Mouse (Mus musculus): ENCODE results near the gene Inca1.

Gene Inca1

DNA sequence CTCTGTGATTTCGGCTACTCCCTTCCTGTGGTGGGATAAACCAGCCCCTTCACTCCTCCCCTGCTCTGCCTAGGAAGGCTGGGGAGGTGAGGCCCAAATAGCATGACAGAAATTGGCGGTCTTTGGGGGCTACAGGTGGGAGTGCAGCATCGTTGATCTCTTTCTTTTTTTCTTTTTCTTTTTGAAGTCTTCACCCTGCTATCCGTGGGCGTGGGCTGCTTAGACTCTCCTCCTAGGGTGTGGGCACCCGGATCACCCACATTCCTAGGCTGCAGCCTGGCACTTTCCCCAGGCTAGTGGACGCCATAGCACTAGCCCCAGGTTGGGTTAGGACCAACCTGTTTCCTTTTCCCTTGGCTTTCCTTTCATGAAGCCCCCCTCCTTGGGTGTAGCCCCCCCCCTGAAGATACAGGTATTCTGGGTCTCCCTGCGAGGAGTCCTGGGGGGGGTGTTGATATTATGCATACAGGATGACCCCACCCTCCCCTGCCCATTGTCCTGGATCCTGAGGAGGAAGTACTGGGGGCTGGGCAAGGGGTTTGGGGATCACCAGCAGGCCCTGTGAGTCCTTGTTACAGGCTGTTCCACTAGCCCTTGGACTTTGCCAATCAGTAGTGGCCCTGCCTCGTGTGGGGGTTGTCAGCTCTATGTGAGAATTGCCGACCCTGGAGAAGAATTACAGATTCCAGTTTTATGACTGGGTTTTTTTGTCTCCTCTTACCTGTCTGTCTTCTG, 1.4 kb upstream of the Inca1 start:
- DNase-seq: no peak

DNA sequence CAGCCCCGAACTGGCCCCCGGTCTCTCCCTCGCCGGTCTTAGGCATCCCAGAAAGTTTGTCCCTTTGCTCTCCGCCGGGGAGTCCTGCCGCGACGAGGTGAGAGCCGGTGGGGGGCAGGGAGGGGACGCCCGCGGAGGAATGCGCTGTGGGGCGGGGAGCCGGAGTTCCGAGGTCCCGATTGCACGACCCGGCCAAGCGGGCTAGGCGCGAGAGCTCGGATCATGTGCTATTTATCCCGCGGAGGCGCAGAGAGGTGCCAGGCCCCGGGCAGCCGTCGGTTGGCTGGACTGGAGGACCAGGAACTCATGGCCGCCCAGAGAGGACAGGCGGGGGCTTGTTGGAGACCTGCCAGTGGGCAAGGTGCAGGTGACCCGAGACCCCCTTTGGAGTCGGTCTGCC, 658 bp upstream of the Inca1 start:
- DNase-seq: peak; percentile 55 to 72

DNA sequence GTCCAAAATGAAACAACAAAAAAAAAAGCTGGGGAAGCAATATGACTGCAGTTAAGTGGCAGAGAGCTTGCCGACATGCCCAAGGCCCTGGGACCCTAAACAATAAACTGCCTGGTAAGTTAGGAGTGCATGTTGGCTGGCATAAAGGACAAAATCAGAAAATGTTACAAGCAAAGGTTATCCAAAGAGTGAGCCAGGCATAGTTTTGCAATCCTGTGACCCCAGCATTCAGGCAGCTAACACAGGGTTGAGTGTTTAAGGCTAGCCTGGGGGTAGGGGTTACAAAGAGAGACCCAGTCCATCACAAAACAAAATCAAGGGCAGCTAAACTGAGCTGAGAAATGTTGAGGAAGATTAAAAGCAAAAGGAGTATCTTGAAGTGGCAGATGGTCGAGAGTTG, 904 bp downstream of the Inca1 start:
- no peak for DNase-seq

DNA sequence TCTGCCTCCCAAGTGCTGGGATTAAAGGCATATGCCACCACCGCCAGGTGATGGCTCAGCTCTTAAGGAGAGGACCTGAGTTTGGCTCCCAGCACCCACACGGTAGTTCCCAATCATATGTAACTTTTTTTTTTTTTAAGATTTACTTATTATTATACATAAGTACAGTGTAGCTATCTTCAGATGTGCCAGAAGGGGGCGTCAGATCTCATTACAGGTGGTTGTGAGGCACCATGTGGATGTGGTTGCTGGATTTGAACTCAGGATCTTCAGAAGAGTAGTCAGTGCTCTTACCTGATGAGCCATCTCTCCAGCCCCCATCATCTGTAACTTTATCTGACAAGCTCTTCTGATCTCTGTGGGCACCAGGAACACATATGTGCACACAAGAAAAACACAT, 2.6 kb downstream of the Inca1 start:
- no peak for DNase-seq

DNA sequence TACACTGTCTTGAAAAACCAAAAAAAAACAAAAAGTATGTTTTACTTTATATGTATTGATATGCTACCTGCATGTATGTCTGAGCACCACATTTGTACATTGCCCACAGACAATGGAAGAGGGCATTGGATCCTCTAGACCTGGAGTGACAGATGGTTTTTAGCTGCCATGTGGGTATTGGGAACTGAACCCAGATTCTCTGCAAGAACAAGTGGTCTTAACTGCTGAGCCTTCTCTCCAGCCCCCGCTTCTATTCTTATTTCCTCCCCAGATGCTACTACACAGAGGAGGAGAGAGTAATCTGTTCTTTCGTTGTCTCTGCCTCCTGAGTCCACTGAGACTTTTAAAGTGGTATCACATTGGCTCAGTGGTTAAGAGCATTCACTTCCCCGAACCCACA, 6.5 kb downstream of the Inca1 start:
- DNase-seq: no peak

DNA sequence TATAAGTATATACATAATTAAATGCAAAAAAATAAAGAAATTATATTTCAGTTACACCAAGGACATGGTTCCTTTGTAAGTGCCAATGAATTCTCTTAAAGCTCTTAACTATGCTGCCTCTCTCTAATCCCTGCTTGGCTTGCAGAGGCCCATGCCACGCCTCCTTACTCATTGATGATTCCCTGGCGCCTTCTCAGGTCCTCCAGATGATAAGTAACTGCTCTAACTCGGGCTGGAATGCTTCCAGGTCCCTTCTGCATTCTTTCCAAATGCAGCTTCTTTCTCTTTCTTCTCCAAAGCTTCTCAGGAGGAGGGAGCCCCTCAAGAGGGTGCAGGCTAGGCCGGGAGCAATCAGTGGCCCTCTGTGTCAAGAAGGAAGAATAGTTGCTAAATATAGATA, 10.4 kb downstream of the Inca1 start:
- DNase-seq: no peak

DNA sequence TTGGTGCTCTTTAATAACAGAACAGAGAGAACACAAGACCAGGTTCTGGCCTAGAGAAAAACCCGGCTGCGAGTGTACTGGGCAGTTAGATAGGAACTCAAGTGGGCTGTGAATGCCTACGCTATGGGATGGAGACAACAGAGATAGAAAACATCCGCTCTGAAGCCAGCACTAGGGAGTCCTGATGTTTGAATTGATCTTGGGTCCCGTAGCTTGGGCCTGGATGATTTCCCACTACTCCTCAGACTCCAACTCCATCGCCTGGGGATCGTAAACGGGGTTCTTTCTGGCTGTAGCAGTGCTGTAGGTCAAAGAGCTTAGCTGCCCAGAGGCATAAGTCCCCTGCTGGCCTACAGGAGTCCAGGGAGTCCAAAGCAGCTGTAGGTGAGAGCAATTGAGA, 11.6 kb downstream of the Inca1 start:
- DNase-seq: no peak

DNA sequence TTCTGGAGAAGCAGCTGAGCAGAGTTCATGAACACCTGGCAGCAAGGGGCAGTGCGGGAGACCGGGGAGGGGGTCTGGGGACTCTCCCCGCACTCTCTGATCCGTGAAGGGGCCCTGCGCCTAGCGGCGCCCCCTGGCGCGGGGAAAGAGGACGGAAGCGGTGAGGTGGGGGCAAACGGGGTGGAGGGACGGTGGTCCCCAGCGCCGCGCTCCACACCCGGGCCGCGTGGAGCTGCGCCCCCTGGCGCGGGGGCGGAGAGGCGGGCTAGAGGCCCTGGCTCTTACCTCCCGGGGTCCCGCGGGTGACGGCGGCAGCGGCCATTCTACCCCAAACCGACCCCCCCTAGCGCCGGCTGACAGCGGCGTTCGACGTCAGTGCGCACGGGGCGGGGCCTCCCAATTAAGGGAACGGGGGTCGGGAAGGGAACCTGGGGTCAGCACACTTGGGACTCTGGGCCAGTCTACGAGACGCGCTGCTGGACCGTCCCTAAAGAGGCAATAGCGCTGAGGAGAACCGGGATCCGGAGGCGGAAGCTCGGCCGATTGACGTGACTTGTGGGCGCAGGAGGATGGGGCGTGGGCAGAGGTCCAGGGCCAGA, 12.3 kb downstream of the Inca1 start, which contains the start of gene Camta2:
TSS of gene Camta2 (minus strand) at position 505 of the 599 bp plus-strand sequence.
- DNase-seq: peak; percentile 90 to 91

DNA sequence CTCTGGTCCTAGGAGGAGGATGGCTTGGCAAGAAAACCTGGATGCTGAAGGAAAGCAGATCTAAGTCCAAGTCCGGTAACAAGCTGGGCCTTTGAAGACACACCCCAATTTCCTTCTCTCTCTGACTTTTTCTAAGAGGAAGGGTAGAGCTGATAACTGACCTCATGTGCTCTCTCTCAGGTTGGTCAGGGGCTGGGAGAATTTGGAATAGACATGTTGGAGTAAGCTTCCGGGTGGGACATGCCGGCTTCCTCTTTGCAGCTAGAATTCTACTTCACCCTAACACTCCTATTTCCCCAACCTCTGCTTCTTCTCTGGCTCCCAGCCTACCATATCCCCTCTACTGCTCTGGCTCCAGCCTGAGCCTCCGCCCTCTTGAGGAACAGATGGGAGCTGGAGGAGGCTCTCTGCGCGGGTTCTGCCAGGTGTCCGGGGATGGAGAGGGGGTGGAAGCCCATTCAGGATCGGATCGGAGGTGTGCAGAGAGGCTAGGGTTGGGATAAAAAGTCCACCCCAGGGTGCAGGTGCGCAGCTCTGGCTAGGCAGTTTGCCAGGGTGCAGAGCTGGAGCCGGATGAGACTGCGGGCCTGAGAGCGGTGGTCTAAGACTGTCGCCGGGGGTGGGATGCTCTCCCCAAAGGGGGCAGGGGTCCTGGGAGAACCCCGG, 12.9 kb downstream of the Inca1 start:
- peak; percentile 71 to 78 for DNase-seq

DNA sequence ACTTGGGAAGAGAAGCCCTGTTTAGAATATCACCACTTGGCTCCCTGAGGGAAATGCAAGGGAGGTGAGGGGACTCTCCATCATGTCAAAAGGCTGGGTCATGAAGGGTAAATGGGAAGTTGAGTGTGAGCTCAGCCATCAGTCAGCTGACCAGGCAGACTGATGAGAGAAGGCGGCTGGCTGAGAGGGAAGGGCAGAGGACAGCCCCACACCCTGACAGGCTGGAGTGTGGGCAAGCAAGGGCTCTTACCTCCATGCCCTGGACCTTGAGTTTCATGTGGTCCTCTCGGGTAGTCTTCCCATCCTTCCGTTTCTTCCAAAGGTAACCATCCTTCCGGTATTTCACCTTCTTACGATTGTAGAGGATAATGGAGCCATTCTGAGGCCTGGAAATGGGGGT, 16.3 kb downstream of the Inca1 start:
- no peak for DNase-seq

DNA sequence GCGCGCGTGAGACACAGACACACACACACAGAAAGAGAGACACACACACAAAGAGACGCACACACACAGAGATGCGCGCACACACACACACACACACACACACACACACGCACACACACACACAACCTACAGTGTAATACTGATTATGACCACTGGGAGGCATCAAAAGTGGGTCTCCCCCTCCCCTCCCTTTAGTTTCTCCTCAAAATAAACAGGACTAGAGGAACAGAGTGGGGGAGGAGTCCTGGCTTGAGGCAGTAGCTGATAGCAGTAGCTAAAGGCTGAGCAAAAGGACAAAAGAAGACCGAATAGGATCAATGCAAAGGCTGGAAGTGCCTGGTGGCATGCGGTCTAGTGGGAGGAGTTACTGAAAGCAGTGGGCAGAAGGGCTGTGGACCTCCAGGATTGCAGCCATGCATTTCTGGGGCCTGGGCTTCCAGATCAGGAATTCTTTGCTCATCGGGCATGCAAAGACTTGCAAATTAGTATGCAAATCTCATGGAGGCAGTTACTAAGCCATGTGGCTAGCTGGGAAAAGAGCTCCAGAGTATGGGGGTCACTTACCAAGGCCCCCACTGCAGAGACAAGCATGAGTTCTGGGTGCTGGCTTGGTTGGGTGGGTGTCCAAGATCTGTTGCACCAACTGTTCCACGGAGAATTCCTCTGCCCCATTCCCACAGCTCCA, 17.9 kb downstream of the Inca1 start:
- DNase-seq: no peak

DNA sequence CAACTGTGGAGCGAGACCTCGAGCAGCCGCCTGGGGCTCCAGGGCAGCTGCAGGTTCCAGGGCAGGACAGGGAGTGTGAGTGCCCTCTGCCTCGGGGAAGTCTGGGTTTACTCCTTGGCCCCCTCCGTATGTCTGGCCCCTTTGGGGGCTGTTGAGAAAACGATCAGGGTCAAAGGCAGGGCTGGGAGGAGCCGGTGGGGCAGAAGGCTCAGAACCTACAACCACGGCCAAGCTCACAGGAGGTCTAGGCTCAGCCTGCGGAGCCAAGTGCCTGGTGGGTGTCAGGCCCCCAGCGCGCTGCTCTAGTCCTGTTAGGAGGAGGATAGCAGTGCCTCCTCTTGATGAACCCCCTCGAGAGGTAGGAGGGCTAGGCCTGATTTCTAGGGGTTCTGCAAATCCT, 18.8 kb downstream of the Inca1 start:
- no peak for DNase-seq

DNA sequence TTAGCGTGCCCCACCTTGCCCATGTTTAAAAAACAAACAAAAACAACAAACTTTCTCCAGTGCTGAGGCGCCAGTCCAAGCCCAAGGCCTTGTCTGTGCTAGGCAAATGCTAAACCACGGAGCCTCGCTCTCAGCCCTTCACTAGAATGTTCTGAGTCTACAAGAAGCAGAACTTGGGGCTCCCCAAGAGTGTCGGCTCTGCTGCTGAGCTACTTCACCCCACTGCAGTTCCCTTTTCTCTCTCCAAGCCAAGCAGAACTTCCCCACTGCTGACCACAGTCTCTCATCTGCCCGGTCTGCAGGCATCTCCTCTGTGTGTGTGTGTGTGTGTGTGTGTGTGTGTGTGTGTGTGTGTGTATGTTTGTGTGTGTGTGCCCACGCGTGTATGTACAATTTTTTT, 20.1 kb downstream of the Inca1 start:
- no peak for DNase-seq

DNA sequence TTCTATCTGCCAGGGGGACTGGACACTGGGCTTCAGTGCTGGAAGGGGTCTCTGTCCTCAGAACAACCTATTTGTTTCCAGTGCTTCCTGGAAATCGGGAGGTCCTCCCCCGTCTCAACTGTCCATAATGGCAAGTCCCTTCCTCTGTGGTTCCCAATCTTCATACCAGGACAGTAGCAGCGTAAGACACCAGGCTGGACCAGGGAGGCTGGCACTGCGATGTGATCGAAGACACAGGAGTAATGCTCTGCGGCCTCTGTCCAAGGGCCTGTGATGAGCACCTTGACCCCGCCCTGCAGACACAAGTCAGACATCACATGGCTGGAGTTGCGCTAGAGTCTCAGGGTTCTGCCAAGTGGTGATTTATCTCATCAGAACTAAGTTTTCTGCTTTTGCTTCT, 20.6 kb downstream of the Inca1 start:
- DNase-seq: no peak

DNA sequence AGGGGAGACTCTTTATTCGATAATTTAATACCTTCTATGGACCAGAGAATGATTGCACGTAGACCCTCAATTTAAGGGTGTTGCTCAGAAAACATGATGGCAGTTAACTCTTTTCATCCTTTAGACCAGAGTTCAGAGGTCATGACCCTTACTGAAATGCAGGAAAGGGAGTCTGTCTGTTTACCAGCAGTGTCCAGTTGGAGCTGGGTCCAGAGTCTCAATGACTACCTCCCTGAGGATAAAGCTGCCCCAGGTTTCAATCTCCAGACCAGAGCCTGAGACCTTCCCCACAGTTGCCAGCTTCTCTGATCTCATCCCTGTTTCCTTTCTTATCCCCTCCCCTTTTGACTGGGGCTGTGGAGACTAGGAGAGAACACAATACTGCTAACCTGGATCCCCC, 21.4 kb downstream of the Inca1 start:
- no peak for DNase-seq

DNA sequence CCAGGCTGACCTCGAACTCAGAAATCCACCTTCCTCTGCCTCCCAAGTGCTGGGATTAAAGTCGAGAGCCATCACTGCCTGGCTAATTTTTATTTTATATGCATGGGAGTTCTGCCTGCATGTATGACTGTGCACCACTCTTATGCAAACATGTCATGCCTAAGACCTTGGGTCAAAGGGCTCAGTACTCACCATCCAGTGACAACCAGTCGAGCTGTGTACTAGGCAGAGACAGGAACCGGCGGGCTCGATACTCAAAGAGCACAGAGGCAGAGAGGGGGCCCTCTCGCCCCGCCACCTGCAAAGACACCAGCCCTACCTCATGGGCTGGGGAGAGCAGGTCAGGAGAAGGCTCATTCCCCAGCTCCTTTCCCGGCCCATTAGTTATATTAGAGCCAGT, 21.9 kb downstream of the Inca1 start:
- DNase-seq: no peak

DNA sequence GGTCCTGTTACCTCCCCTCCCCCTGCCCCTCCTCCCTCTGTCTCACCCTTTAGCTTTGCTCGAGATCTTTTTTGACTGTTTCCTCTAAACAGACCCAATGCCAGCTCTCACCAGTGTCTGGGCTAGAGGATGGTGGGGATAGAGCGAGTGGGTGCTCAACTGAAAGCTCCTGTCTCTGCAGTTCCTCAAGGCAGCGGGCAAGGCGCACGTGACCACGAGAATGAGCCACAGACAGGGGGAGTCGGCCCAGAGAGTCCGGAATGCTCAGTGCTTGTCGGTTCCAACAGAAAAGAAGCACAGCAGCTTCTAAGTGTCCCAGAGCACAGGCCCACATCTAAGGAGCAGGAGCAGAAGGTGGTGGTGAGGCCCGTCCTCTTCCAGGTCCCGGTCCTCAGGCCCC, 25.5 kb downstream of the Inca1 start:
- DNase-seq: no peak

DNA sequence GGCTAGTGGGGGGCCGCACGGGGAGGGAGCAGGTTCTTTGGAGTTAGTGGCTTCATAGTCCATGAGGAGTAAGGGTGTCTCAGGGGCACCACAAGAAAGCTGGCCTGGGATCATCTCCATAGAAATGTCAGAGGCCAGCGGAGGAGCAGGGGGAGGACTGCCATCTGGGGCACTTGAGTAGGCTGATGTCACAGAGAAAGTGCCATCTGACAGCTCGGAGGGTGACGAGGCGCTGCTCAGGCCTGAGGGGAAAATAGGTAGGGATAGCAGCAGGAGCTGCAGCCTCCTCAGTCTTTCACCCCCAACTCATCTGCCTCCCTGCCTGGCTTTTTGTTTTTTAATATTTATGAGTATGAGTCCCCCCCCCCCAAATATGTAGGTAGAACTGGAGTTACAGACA, 25.9 kb downstream of the Inca1 start:
- no peak for DNase-seq

DNA sequence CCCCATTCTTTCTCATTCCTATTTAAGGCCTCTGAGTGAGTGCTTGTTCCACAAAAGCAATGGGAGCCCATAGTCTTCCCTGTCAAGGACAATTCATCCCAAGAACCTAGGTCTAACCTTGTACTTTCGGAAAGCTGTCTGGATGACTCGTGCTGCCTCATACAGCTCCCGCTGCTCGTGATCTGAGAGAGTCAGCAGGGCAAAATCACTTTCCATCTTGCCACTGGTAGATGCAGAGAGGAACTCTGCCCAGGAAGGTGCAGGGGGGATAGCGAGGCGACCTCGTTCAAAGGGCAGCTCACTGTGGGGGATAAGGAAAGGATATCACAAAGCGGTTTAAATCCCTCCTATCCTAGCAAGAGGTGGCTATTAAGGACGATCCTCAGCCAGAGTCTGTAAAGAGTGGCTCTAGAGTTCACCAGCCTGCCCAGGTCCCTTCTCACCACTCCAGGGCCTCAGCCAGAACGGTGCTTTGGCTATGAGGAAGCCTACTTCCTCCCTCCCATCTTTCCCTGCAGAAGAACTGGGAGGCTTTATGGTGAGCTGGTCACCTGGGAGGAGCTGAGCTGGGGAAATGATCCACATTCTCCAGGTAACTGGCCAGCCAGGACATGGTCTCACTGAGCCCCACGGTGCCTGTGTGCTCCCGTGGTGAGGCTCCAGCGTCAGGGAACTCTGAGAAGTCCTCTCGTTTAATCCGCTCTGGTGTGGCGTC, 28.5 kb downstream of the Inca1 start:
- no peak for DNase-seq

DNA sequence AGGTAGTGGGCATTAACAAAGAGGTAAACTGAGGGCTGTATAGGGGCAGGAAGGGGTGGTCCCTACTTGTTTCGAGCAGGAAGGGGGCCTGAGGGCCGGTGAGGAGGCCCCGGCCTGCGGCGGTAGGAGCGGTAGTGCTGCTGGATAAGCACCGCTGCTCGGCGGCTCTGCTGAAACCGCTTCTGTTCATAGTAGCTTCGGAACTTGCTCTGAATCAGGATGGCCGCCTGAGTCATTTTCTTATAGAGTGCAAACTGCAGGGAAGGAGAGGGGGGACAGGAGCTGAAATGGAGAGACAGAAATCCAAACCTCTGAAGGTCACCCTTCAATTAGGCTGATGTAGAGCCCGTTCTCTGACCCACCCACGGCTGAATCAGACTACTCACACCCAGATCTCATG, 29.5 kb downstream of the Inca1 start:
- peak in 1 of 2 experiments; percentile 33 for DNase-seq

DNA sequence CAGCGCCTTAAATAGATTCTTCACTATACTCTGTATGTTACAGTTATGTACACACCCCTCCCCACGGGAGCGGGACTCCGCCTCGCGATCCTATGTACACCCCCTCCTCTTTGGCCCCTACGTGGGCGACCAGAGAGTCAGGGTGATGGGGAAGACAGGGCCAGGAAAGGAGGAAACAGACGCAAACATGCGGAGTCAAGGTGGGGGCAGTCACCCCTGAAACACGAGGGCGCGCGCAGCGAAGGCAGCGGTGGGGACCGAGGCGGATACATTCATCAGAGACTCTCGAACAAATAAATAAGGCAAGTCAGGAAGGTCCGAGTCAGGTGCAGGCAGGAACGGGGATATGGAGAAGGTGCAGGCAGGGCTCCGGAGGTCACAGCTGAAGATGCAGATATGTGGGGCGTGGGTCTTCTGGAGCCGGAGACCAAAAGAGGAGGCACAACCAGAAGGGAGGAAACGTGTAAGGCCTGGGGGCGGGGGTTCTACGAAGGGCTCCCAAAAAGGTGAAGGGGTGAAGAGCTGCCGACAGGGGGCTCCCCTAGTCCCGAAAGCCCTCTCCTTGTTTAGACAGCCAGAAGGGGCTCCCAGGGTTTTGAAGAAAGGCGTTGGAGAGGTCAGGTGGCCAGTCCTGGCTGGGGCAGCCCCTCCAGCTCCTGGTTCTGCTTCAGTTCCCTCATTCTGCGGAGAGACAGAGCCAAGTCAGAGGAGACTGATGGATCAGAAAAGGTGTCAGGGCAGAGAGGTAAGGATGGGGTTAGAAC, 30.2 kb downstream of the Inca1 start:
- DNase-seq: peak; percentile 73 to 76
